Mouse (Mus musculus) CH12.LX (cell line): ENCODE measurements around the gene C2cd2l. TPM values are rescaled to one million over a fixed set of nuclear protein-coding genes. Genes with fewer than 3 reads are reported as not detected.

Source experiments
- DNase-seq: peaks from one replicate; pipeline ENCODE4 v3.0.0-alpha.2; 2013; ENCODE audit errors: extremely low read depth
- H3K27ac ChIP-seq: 2 replicates; pipeline ENCODE4 v1.5.1; 2012; ENCODE audit warnings: low read depth, mild to moderate bottlenecking, control low read depth, moderate library complexity; ENCODE audit not compliant: insufficient read depth
- H3K27me3 ChIP-seq: replicated peaks from 2 replicates; pipeline ENCODE3; 2012; ENCODE audit warnings: inconsistent platforms
- H3K36me3 ChIP-seq, 2 experiments: replicated peaks in 1 of 2; 2 replicates each; pipeline versions ENCODE3 to v1.6.1; 2012; ENCODE audit warnings: inconsistent platforms in 1 of 2, low read length in 1 of 2, mild to moderate bottlenecking in 1 of 2, mixed read lengths in 1 of 2, moderate library complexity in 1 of 2; ENCODE audit not compliant: control insufficient read depth in 1 of 2, insufficient read depth in 1 of 2
- H3K4me1 ChIP-seq, 2 experiments: 2 replicates each; pipeline ENCODE4 v1.6.1; 2012; ENCODE audit warnings: inconsistent platforms in 1 of 2, moderate library complexity in 1 of 2; ENCODE audit not compliant: insufficient read depth in 2 of 2, control insufficient read depth in 1 of 2
- H3K4me2 ChIP-seq: 2 replicates; pipeline ENCODE4 v1.6.1; 2012; ENCODE audit warnings: low read depth, mild to moderate bottlenecking, control low read depth; ENCODE audit not compliant: poor library complexity, insufficient read depth, severe bottlenecking
- H3K4me3 ChIP-seq, 3 experiments: fragments of 150-350 bp in 1 of 3; sonication (generic) in 1 of 3; replicated peaks in 1 of 3; 2 replicates each; pipeline versions ENCODE3 to v1.5.1; 2011 to 2012; ENCODE audit warnings: low read depth in 2 of 3, low read length in 2 of 3, mild to moderate bottlenecking in 2 of 3, moderate library complexity in 2 of 3, control low read depth in 1 of 3, improper control_type of control experiment in 1 of 3, inconsistent platforms in 1 of 3, mixed read lengths in 1 of 3; ENCODE audit not compliant: poor library complexity in 1 of 3
- H3K79me2 ChIP-seq: replicated peaks from 2 replicates; pipeline ENCODE4 v1.6.1; 2012; ENCODE audit warnings: mild to moderate bottlenecking, moderate library complexity; ENCODE audit not compliant: control insufficient read depth, poor library complexity, insufficient read depth, severe bottlenecking; ENCODE audit errors: extremely low read depth
- H3K9ac ChIP-seq: 2 replicates; pipeline ENCODE4 v1.6.1; 2012; ENCODE audit warnings: low read depth, mild to moderate bottlenecking, control low read depth, moderate library complexity; ENCODE audit not compliant: insufficient read depth
- H3K9me3 ChIP-seq: replicated peaks from 2 replicates; pipeline ENCODE3; 2012; ENCODE audit warnings: low read length, inconsistent platforms, mixed read lengths
- CHD2 ChIP-seq: IDR thresholded peaks from 2 replicates; pipeline ENCODE4 v1.6.1; 2011; ENCODE audit warnings: low read length, improper control_type of control experiment
- CTCF ChIP-seq, 2 experiments: IDR thresholded peaks in 1 of 2; conservative IDR thresholded peaks in 1 of 2; 2 replicates each; pipeline ENCODE4 v1.5.1; 2011 to 2012; ENCODE audit warnings: low read depth in 2 of 2, low read length in 2 of 2, improper control_type of control experiment in 1 of 2, inconsistent platforms in 1 of 2, mild to moderate bottlenecking in 1 of 2, moderate library complexity in 1 of 2
- E2F4 ChIP-seq: IDR thresholded peaks from 2 replicates; pipeline ENCODE4 v1.6.1; 2011; ENCODE audit warnings: low read depth, low read length, improper control_type of control experiment; ENCODE audit not compliant: insufficient replicate concordance
- GABPA ChIP-seq: IDR thresholded peaks from 2 replicates; pipeline ENCODE4 v1.6.1; 2012; ENCODE audit warnings: low read depth, low read length, improper control_type of control experiment, inconsistent platforms; ENCODE audit not compliant: insufficient replicate concordance
- HCFC1 ChIP-seq: IDR thresholded peaks from 2 replicates; pipeline ENCODE4 v1.6.1; 2012; ENCODE audit warnings: low read depth, mild to moderate bottlenecking, inconsistent platforms, low read length, improper control_type of control experiment
- MAFK ChIP-seq: IDR thresholded peaks from 2 replicates; pipeline ENCODE4 v1.6.1; 2011; ENCODE audit warnings: low read length, improper control_type of control experiment; ENCODE audit not compliant: insufficient replicate concordance
- MAX ChIP-seq: IDR thresholded peaks from 2 replicates; pipeline ENCODE4 v1.6.1; 2011; ENCODE audit warnings: low read length, improper control_type of control experiment
- NELFE ChIP-seq: IDR thresholded peaks from 2 replicates; pipeline ENCODE4 v1.6.1; 2011; ENCODE audit warnings: low read depth, low read length, improper control_type of control experiment
- PAX5 ChIP-seq: IDR thresholded peaks from 2 replicates; pipeline ENCODE4 v1.6.1; 2012; ENCODE audit warnings: low read length, inconsistent platforms, mixed read lengths
- POLR2A ChIP-seq: IDR thresholded peaks from 2 replicates; pipeline ENCODE4 v1.6.1; 2011; ENCODE audit warnings: low read depth, mild to moderate bottlenecking, improper control_type of control experiment, low read length
- SIN3A ChIP-seq: IDR thresholded peaks from 2 replicates; pipeline ENCODE4 v1.6.1; 2012; ENCODE audit warnings: low read length, improper control_type of control experiment, inconsistent platforms
- UBTF ChIP-seq: IDR thresholded peaks from 2 replicates; pipeline ENCODE4 v1.6.1; 2012; ENCODE audit warnings: low read depth, mild to moderate bottlenecking, inconsistent platforms, low read length, improper control_type of control experiment, moderate library complexity
- USF2 ChIP-seq: conservative IDR thresholded peaks from 2 replicates; pipeline ENCODE4 v1.6.1; 2011; ENCODE audit warnings: low read depth, low read length, improper control_type of control experiment
- ZC3H11A ChIP-seq: IDR thresholded peaks from 2 replicates; pipeline ENCODE4 v1.6.1; 2012; ENCODE audit warnings: low read depth, mild to moderate bottlenecking, inconsistent platforms, low read length, improper control_type of control experiment
- ZKSCAN1 ChIP-seq: IDR thresholded peaks from 2 replicates; pipeline ENCODE4 v1.6.1; 2012; ENCODE audit warnings: low read depth, inconsistent platforms, low read length, improper control_type of control experiment, borderline replicate concordance
- ZMIZ1 ChIP-seq: IDR thresholded peaks from 2 replicates; pipeline ENCODE4 v1.6.1; 2012; ENCODE audit warnings: low read depth, mild to moderate bottlenecking, inconsistent platforms, low read length, improper control_type of control experiment
- dilution Hi-C: fragments of 300-500 bp; cut with MboI; formaldehyde crosslinking; loops from 2 replicates; pipeline ENCODE4 v1.14.3; 2020; ENCODE audit warnings: low sequenced_read_pairs; ENCODE audit not compliant: extremely low pct_unique_long_range_greater_than_20kb, extremely low pct_ligation_motif_present
- in situ Hi-C: fragments of 300-500 bp; cut with MboI; formaldehyde crosslinking; loops from 3 replicates; pipeline ENCODE4 v1.14.3; 2019; ENCODE audit warnings: low sequenced_read_pairs, low pct_ligation_motif_present, low pct_unique_long_range_greater_than_20kb, mixed read lengths
- polyA plus RNA-seq: library from polyadenylated mRNA; unstranded; fragments of >175 nt; gene quantifications from 2 replicates; pipeline ENCODE4 v1.2.1, GENCODE M21; 2012; ENCODE audit warnings: low read depth; ENCODE audit not compliant: insufficient read length
- total RNA-seq, 2 experiments: library from RNA; depleted of rRNA; stranded (reverse); fragments of 300-350 nt in 1 of 2; fragments of >200 nt in 1 of 2; gene quantifications; 2 replicates each; pipeline ENCODE4 v1.2.3; 2012 to 2014

C2cd2l gene
- total and polyA plus RNA-seq, 3 experiments: 2.9 to 7.3 (median 7.2) TPM

GRCm38 (mm10) chr9:44313476-44314256 lies 6.4 kb downstream of the C2cd2l start:
- H3K4me1 ChIP-seq: peaks cover 3 to 22% of the 10 kb centered on the region in 2 experiments; a peak in 3 of 4 replicates
- H3K4me2 ChIP-seq: no peak overlapping the region
- TF ChIP-seq SIN3A (no peak), NELFE (no peak), ZMIZ1 (no peak), CTCF (conservative IDR thresholded peaks at IDR 0.05 in 1 of 2, IDR thresholded peaks at IDR 0.05 in 1 of 2; ENCODE audit: low read depth in 2 of 2, low read length in 2 of 2) (no peak), ZKSCAN1 (no peak), CHD2 (no peak), MAFK (no peak), MAX (no peak), USF2 (no peak), PAX5 (no peak), GABPA (no peak), POLR2A (no peak), E2F4 (no peak)
- DNase-seq: no peak
- H3K9me3 ChIP-seq: no peaks in the 10 kb centered on the region
- dilution Hi-C loops: no loop called here
- in situ Hi-C loops: no loop called here
- no peak overlapping the region for H3K27ac ChIP-seq
- no peak overlapping the region for H3K4me3 ChIP-seq
- peaks cover 33 to 73% of the 10 kb centered on the region in 2 experiments for H3K36me3 ChIP-seq
- no peaks in the 10 kb centered on the region for H3K79me2 ChIP-seq
- H3K9ac ChIP-seq: no peak overlapping the region
- no peaks in the 10 kb centered on the region for H3K27me3 ChIP-seq

- peaks cover 0 to 22% of the 10 kb centered on the region in 2 experiments; a peak in 2 of 4 replicates for H3K4me1 ChIP-seq
- no peak for DNase-seq
- dilution Hi-C loops (no loop called here), in situ Hi-C loops (no loop called here)
- peaks cover 29 to 62% of the 10 kb centered on the region in 2 experiments for H3K36me3 ChIP-seq
- no peaks in the 10 kb centered on the region for H3K27me3 ChIP-seq
- H3K4me2 ChIP-seq: no peak overlapping the region
- H3K27ac ChIP-seq: no peak overlapping the region
- H3K9me3 ChIP-seq: no peaks in the 10 kb centered on the region
- H3K9ac ChIP-seq: no peak overlapping the region
- TF ChIP-seq UBTF (no peak), USF2 (no peak), HCFC1 (no peak), ZC3H11A (no peak)
- H3K4me3 ChIP-seq: no peak overlapping the region
- H3K79me2 ChIP-seq: no peaks in the 10 kb centered on the region
Measured at GRCm38 (mm10) chr9:44311136-44312134, 8.7 kb downstream of the C2cd2l start.
